Mouse (Mus musculus) liver, postnatal 0 days (tissue): ENCODE measurements around the gene Paqr7. TPM values are rescaled to one million over a fixed set of nuclear protein-coding genes. Genes with fewer than 3 reads are reported as not detected.
A peak's percentile ranks its signal among the peaks of the same experiment; 100 is the strongest.

ENCODE experiments used
- ATAC-seq: fragments of 200-750 bp; cut with Nextera tagmentation; 2 replicates; pipeline ENCODE4 v1.8.0; 2017; ENCODE audit warnings: mild to moderate bottlenecking, moderate library complexity
- DNase-seq: peaks from one replicate; pipeline ENCODE4 v3.0.0-alpha.2; 2016
- H3K27ac ChIP-seq: fragments of 300-500 bp; sonication (generic); 2 replicates; pipeline ENCODE4 v1.5.1; 2014; ENCODE audit warnings: antibody characterized with exemption, moderate library complexity, mild to moderate bottlenecking, low read depth
- H3K27me3 ChIP-seq: fragments of 300-500 bp; sonication (generic); 2 replicates; pipeline ENCODE4 v1.6.1; 2014; ENCODE audit warnings: low read length, control low read depth, mixed read lengths; ENCODE audit not compliant: insufficient read depth
- H3K36me3 ChIP-seq: fragments of 300-500 bp; sonication (generic); replicated peaks from 2 replicates; pipeline ENCODE4 v1.6.1; 2014; ENCODE audit warnings: mild to moderate bottlenecking, control low read depth, low read length, moderate library complexity, mixed read lengths; ENCODE audit not compliant: insufficient read depth
- H3K4me1 ChIP-seq: fragments of 300-500 bp; sonication (generic); 2 replicates; pipeline ENCODE4 v1.6.1; 2014; ENCODE audit warnings: antibody characterized with exemption, mild to moderate bottlenecking, control low read depth; ENCODE audit not compliant: insufficient read depth
- H3K4me2 ChIP-seq: fragments of 300-500 bp; sonication (generic); 2 replicates; pipeline ENCODE4 v1.6.1; 2014; ENCODE audit warnings: low read depth, mild to moderate bottlenecking, low read length, moderate library complexity, mixed read lengths
- H3K4me3 ChIP-seq: fragments of 300-500 bp; sonication (generic); 2 replicates; pipeline ENCODE4 v1.5.1; 2014; ENCODE audit warnings: low read depth, low read length
- H3K9ac ChIP-seq: fragments of 300-500 bp; sonication (generic); replicated peaks from 2 replicates; pipeline ENCODE4 v1.6.1; 2014; ENCODE audit warnings: mild to moderate bottlenecking, moderate library complexity
- H3K9me3 ChIP-seq: fragments of 300-500 bp; sonication (generic); 2 replicates; pipeline ENCODE4 v1.6.1; 2016; ENCODE audit warnings: mild to moderate bottlenecking, control low read depth, low read length, mixed read lengths
- CTCF ChIP-seq: sonication (generic); IDR thresholded peaks from 2 replicates; pipeline ENCODE4 v1.5.1; 2016; ENCODE audit warnings: antibody characterized with exemption, low read depth
- EP300 ChIP-seq: IDR thresholded peaks from 2 replicates; pipeline ENCODE4 v1.6.1; 2016; ENCODE audit warnings: antibody characterized with exemption, low read depth, mild to moderate bottlenecking
- WGBS: fragments of 180-500 bp; shearing (Covaris S2); extraction: QIAGEN DNeasy Blood & Tissue Kit; methylation state at CpG from one replicate; pipeline ENCODE4 v1.1.7; 2014; ENCODE audit not compliant: insufficient replicate concordance; 5-methylcytosine and 5-hydroxymethylcytosine counted together
- polyA plus RNA-seq: library from polyadenylated mRNA; unstranded; fragments of >200 nt; fragmentation: Nextera tagmentation; extraction: Ambion mirVana; gene quantifications from 2 replicates; pipeline ENCODE4 v1.2.1, GENCODE M21; 2015

Paqr7 gene
- polyA plus RNA-seq, 1 experiment from 2014 or later, result 12.4 TPM

GRCm38 (mm10) chr4:134479839-134480238 is 16.7 kb upstream of the Paqr7 start:
- no peak overlapping the region for H3K4me3 ChIP-seq
- WGBS, result 89% methylated on average over 4 of the region's 4 CpGs
- no peak for TF ChIP-seq EP300
- no peak for TF ChIP-seq CTCF

GRCm38 (mm10) chr4:134480864-134481263 is 15.6 kb upstream of the Paqr7 start:
- Histone ChIP-seq H3K9me3 (no peaks in the 10 kb centered on the region), H3K27ac (no peak overlapping the region), H3K36me3 (0 out of 2 replicates have a peak, but pooled peaks cover 1% of the 10 kb centered on the region), H3K4me1 (peaks cover 4% of the 10 kb centered on the region; the same call in 1 of the 2 replicates), H3K4me2 (no peak overlapping the region), H3K27me3 (no peaks in the 10 kb centered on the region), H3K9ac (no peak overlapping the region), H3K4me3 (no peak overlapping the region)
- ATAC-seq (peak; percentile 31; the same call in 1 of the 2 replicates), DNase-seq (peak; percentile 86)
- WGBS, result 15% methylated on average over 6 of the region's 6 CpGs
- no peak for TF ChIP-seq EP300
- TF ChIP-seq CTCF, result peak; percentile 96

More at GRCm38 (mm10) chr4:134479839-134480238, 16.7 kb upstream of the Paqr7 start:
- DNase-seq (no peak), ATAC-seq (no peak)
- H3K9me3 ChIP-seq, result no peaks in the 10 kb centered on the region
- H3K27me3 ChIP-seq, result no peaks in the 10 kb centered on the region
- no peak overlapping the region for H3K9ac ChIP-seq
- H3K36me3 ChIP-seq, result peaks cover 9% of the 10 kb centered on the region; the same call in 1 of the 2 replicates
- H3K4me2 ChIP-seq, result no peak overlapping the region
- no peak overlapping the region for H3K27ac ChIP-seq
- H3K4me1 ChIP-seq, result peaks cover 4% of the 10 kb centered on the region; the same call in 1 of the 2 replicates

- H3K9ac ChIP-seq, result no peak overlapping the region
- ATAC-seq (no peak), DNase-seq (no peak)
- peaks cover 4% of the 10 kb centered on the region; the same call in 1 of the 2 replicates for H3K4me1 ChIP-seq
- no peak overlapping the region for H3K27ac ChIP-seq
- H3K4me2 ChIP-seq, result no peak overlapping the region
- no peaks in the 10 kb centered on the region for H3K9me3 ChIP-seq
- no peak overlapping the region for H3K4me3 ChIP-seq
- H3K36me3 ChIP-seq, result no peaks in the 10 kb centered on the region
- WGBS, result 49% methylated on average over 6 of the region's 6 CpGs
- no peak for TF ChIP-seq CTCF
- TF ChIP-seq EP300, result no peak
- H3K27me3 ChIP-seq, result no peaks in the 10 kb centered on the region
These were observed 15.2 kb upstream of the Paqr7 start for GRCm38 (mm10) chr4:134481270-134481669.

GRCm38 (mm10) chr4:134482442-134482841 is 14.1 kb upstream of the Paqr7 start:
- no peak for DNase-seq
- H3K4me1 ChIP-seq, result peaks cover 4% of the 10 kb centered on the region; the same call in 1 of the 2 replicates
- no peaks in the 10 kb centered on the region for H3K9me3 ChIP-seq
- 71% methylated on average over 8 of the region's 8 CpGs for whole genome bisulfite sequencing
- no peak overlapping the region for H3K4me3 ChIP-seq
- TF ChIP-seq EP300 (no peak), CTCF (no peak)
- H3K27me3 ChIP-seq, result no peaks in the 10 kb centered on the region
- no peak overlapping the region for H3K9ac ChIP-seq
- H3K4me2 ChIP-seq, result no peak overlapping the region
- no peak overlapping the region for H3K27ac ChIP-seq
- peak; percentile 28 for ATAC-seq
- no peaks in the 10 kb centered on the region for H3K36me3 ChIP-seq

- 69% methylated on average over 6 of the region's 6 CpGs for WGBS
- Histone ChIP-seq H3K36me3 (no peaks in the 10 kb centered on the region), H3K9me3 (no peaks in the 10 kb centered on the region), H3K27ac (no peak overlapping the region), H3K27me3 (no peaks in the 10 kb centered on the region), H3K4me2 (no peak overlapping the region), H3K9ac (no peak overlapping the region), H3K4me1 (peaks cover 8% of the 10 kb centered on the region), H3K4me3 (no peak overlapping the region)
- ATAC-seq (no peak), DNase-seq (no peak)
- TF ChIP-seq CTCF, result no peak
- no peak for TF ChIP-seq EP300
These were observed 13.3 kb upstream of the Paqr7 start for GRCm38 (mm10) chr4:134483078-134483688.

- Histone ChIP-seq H3K9ac (no peak overlapping the region), H3K4me2 (no peak overlapping the region), H3K27me3 (no peaks in the 10 kb centered on the region), H3K9me3 (no peaks in the 10 kb centered on the region), H3K36me3 (no peaks in the 10 kb centered on the region), H3K4me3 (no peak overlapping the region), H3K4me1 (peaks cover 12% of the 10 kb centered on the region), H3K27ac (no peak overlapping the region)
- DNase-seq, result no peak
- WGBS, result 57% methylated on average over 6 of the region's 6 CpGs
- TF ChIP-seq EP300, result no peak
- no peak for TF ChIP-seq CTCF
- no peak for ATAC-seq
These were observed 12.8 kb upstream of the Paqr7 start for GRCm38 (mm10) chr4:134483696-134484095.
